Mouse (Mus musculus): ENCODE data around the gene Tmtc3.
A peak's percentile ranks its signal among the peaks of the same experiment; 100 is the strongest.
"Not testable (repeated sequence)": the region's sequence is repeated elsewhere in the genome, so short reads cannot be mapped to it uniquely, and the experiment has no call there.

Gene Tmtc3

DNA sequence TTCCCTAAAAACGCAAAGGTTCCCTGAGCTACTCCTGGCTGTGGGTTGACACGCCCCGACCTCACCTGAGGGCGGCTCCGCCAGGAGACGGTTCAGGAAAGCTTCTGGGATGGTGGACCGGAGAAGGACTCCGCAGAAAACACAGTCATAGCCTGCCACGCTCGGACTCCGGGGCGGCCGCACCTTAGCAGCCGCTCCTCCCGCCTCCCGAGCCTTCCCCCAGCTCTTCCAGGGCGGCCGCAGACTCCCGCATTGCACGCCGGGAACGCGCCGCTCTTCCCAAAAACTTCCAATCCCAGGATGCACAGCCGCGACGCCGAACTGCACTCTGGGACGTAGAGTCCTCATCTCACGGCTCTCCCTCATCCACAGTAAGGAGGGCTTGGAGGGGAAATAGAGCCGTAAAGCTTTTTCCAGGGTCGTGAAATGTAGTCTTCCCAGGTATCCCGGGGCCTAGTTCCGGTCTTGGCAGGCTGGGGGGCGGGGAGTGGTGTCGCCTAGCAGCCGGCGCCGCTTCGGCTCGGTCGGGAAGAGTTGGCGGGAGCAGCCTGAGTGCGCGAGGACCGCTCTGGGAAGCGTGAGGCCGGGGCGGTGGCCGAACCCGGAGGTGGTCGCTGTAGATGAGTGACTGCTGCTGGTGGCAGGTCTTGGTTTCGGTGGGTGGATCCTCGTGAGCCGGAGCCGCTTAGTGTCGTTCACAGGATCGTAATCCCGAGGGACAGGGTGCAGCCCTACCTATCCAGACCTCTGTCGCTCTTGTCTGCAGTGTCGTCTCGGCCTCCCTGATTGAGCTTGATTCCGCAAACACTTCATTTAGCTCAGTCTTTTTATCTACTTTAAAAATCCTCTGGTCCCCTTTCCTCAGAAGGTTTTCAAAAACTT is at the start of gene Tmtc3, which contains the start of gene Cep290:
Tmtc3 (minus strand) TSS at position 254 of the 882 bp plus-strand sequence.
Cep290 (plus strand) TSS at position 462 of the 882 bp plus-strand sequence.
- DNase-seq (ENCODE audit: low spot score) = peak; percentile 94

DNA sequence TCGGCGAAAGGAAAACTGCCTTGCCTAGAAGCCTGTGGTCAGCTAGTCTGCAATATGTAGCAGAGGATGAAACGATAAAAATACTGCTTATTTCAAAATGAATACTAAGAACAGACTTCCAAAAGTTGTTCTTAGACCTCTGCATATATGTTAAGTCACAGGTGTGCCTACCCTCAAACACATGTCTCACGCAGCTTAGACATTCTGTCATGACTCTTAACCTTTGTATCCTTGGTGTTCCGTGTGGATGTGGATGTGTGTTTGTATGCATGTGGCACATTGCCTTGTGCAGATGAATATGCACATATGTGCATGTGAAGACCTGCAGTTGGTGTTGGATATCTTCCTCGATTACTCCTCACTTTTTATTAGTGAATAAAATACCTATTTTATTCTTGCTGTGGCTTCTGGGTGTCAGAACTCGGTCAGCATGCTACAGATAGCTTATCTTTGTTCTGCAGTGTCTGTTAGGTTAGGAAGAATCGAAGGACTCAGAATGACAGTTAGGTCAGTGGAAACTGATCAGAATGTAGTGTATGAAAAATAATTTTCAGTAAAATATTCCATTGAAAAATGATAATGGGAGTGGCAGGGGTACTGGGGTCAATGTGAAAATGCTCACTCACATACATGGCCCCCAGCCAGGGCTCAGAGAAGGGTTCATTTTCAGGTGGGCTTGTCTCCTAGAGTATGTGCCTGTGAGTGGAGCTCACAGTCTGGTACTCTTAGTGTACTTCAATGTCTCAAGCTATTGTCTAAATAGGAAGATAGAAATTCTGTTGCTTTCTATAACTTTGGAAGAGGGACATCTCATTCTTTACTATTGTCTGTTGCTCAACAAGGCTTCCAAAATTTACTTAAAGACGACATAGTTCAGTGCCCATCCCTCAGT is 37.6 kb upstream of the Tmtc3 start:
- DNase-seq (ENCODE audit: low spot score) = no peak

DNA sequence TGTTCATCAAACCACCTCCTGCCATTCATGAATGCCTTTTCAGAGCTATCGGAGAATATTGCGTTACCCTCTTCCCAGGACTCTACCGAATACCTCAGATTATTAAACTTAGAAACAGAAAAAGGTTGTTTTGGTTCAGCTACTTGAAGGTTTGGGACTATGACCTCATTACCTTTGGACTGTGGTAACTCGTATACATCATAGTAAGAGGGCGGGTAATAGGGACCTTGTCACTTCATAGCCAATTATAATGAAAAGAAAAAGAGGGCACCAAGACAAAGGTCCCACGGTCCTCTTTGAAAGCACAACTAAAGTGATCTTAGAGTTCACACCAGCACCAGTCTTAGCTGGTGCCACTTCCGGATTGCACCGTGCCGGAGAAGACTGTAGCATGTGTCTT is 35.2 kb upstream of the Tmtc3 start:
- DNase-seq (ENCODE audit: low spot score) = no peak

DNA sequence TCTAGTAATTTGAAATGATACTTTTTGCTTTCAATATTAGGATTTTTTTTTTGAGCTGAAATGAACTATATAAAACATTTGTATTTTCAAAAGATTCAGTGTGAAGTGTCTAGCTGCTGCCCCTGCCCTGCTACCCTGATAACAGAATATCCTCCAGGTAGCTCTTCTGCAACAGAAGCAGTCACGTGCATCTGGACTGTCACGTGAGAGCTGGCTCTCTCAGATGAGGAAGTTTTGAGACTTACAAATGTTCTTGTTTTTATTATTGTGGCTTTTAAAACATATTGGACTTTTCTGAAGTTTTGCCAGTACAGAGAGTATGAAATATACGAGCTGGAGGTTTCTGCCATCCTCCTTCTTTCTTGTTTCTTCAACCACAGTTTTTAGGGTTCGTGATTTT is 34.5 kb upstream of the Tmtc3 start:
- DNase-seq (ENCODE audit: low spot score) = no peak

DNA sequence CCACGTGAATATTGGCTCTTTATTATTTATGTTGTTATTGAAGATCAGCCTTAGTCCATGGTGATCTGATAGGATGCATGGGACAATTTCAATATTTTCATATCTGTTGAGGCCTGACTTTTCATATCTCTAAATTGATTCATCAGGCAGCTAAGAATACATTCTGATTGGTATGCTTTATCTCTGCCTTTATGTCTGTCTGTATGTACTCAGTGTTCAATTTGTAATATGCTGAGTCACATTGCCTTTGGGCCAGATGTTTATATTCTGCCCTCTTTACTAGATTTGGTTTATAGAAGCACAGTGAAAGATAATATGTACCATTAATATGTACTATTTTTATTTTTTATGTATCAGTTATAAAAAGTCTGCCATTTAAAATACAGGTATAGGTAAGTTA is 21.0 kb upstream of the Tmtc3 start:
- no peak for DNase-seq (ENCODE audit: low spot score)

DNA sequence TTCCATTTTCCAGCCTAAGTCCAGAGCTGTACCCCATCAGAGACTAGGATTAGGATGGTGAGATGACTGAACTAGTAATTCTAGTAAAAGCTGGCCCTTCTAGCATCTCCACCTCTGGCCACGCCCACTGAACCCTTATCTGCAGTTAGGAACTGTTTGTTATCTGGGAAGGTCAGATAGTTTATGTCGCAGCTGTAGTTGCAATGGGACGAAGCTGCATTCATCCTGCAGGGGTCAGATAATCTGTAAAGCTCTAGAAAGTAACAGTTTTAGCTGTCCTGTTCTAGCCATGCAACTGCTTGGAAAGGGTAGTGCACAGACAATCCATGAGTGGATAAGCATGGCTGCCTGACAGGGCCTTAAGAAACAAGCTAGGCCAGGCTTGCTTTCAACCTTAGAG is 11.2 kb upstream of the Tmtc3 start:
- no peak for DNase-seq (ENCODE audit: low spot score)

- no peak for DNase-seq (ENCODE audit: low spot score)
These were observed 4.8 kb upstream of the Tmtc3 start for GRCm38 (mm10) chr10:100491916-100492315.

GRCm38 (mm10) chr10:100486701-100487096 is 451 bp downstream of the Tmtc3 start:
- no peak for DNase-seq (ENCODE audit: low spot score)

DNA sequence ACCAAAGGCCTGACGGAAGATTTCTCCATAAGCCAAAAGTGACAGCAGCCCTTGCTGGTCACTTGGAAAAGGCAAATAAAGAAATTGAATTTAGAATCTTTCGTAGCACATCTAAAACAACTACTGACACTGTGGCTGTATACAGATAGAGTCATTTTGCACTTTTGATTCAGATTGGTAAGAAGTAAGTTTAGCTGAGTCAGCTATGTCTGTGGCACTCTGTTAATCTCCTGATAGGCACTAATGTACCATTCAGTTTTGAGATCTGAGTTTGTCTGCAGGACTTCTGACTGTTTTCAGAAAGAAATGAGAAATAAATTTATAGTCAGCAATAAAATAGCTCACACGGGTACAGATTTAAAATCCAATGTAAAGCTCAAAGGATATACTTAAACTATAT is 7.6 kb downstream of the Tmtc3 start:
- DNase-seq (ENCODE audit: low spot score) = no peak

GRCm38 (mm10) chr10:100475040-100475439 is 12.1 kb downstream of the Tmtc3 start:
- no peak for DNase-seq (ENCODE audit: low spot score)

DNA sequence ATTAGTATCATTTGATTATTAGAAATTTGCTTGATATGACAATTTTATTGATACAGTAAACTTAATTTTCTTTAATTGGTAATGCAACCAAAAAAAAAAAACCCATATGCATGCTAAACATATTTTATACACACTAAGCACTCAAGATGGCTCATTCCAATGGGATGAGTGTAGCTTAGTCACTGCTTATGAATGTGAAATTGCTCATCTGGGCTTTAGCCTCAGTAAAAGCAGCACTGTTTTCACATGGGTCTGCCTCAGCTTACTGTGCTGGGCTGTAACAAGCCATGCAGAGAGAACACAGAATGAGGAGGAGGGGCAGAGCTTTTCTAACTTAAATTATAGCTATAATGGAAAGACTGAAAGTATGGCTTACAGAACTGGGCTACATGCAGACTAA is 26.6 kb downstream of the Tmtc3 start:
- DNase-seq (ENCODE audit: low spot score) = no peak

- no peak for DNase-seq (ENCODE audit: low spot score)
These were observed 37.8 kb downstream of the Tmtc3 start for GRCm38 (mm10) chr10:100449394-100449793.

- no peak for DNase-seq (ENCODE audit: low spot score)
These were observed 59.6 kb downstream of the Tmtc3 start for GRCm38 (mm10) chr10:100427592-100427991.

GRCm38 (mm10) chr10:100415566-100415965 is 71.6 kb downstream of the Tmtc3 start:
- no peak for DNase-seq (ENCODE audit: low spot score)

GRCm38 (mm10) chr10:100402301-100402700 is 84.8 kb downstream of the Tmtc3 start:
- DNase-seq (ENCODE audit: low spot score) = not testable (repeated sequence)

All from urinary bladder, postnatal 14 days (tissue).